Mouse (Mus musculus) liver, embryonic 11.5 days (tissue): Measurements from ENCODE around the gene Map3k20. TPM values are rescaled to one million over a fixed set of nuclear protein-coding genes. Genes with fewer than 3 reads are reported as not detected.

Experiments
- ATAC-seq: fragments of 200-750 bp; cut with Nextera tagmentation; replicated peaks from 2 replicates; pipeline ENCODE4 v1.8.0; 2017; ENCODE audit warnings: moderate number of reproducible peaks, mild to moderate bottlenecking, moderate TSS enrichment, moderate library complexity; ENCODE audit not compliant: low FRiP score
- DNase-seq: peaks from one replicate; pipeline ENCODE4 v3.0.0-alpha.2; 2017; ENCODE audit warnings: low spot score
- H3K27ac ChIP-seq: fragments of 300-500 bp; sonication (generic); 2 replicates; pipeline ENCODE4 v1.5.1; 2014; ENCODE audit warnings: mild to moderate bottlenecking, low read depth, low read length, control low read depth
- H3K27me3 ChIP-seq: fragments of 300-500 bp; sonication (generic); replicated peaks from 2 replicates; pipeline ENCODE4 v1.6.1; 2014; ENCODE audit warnings: low read length, mixed read lengths; ENCODE audit not compliant: control insufficient read depth, insufficient read depth
- H3K36me3 ChIP-seq: fragments of 300-500 bp; sonication (generic); 2 replicates; pipeline ENCODE4 v1.6.1; 2014; ENCODE audit warnings: mild to moderate bottlenecking, low read length, moderate library complexity, mixed read lengths; ENCODE audit not compliant: control insufficient read depth, insufficient read depth
- H3K4me1 ChIP-seq: fragments of 300-500 bp; sonication (generic); replicated peaks from 2 replicates; pipeline ENCODE4 v1.6.1; 2014; ENCODE audit warnings: low read length, mixed read lengths; ENCODE audit not compliant: control insufficient read depth, insufficient read depth
- H3K4me2 ChIP-seq: fragments of 300-500 bp; sonication (generic); 2 replicates; pipeline ENCODE4 v1.6.1; 2014; ENCODE audit warnings: mild to moderate bottlenecking, control low read depth, moderate library complexity
- H3K4me3 ChIP-seq: fragments of 300-500 bp; sonication (generic); 2 replicates; pipeline ENCODE4 v1.5.1; 2014; ENCODE audit warnings: low read depth, low read length, control low read depth
- H3K9ac ChIP-seq: fragments of 300-500 bp; sonication (generic); 2 replicates; pipeline ENCODE4 v1.6.1; 2014; ENCODE audit warnings: low read depth, low read length, control low read depth
- H3K9me3 ChIP-seq: fragments of 300-500 bp; sonication (generic); 2 replicates; pipeline ENCODE4 v1.6.1; 2016; ENCODE audit warnings: low read length, inconsistent platforms, mixed read lengths; ENCODE audit not compliant: control insufficient read depth
- WGBS: fragments of 180-500 bp; shearing (Covaris S2); extraction: QIAGEN DNeasy Blood & Tissue Kit; methylation state at CpG from one replicate; pipeline ENCODE4 v1.1.7; 2014; 5-methylcytosine and 5-hydroxymethylcytosine counted together
- polyA plus RNA-seq: library from polyadenylated mRNA; unstranded; fragments of >200 nt; fragmentation: Nextera tagmentation; extraction: Ambion mirVana; gene quantifications from 2 replicates; pipeline ENCODE4 v1.2.1, GENCODE M21; 2014

The Map3k20 gene
- polyA plus RNA-seq, 1 experiment from 2014 or later = 12.2 TPM

GRCm38 (mm10) chr2:72287142-72287541 lies 1.7 kb downstream of the Map3k20 start:
- no peak for DNase-seq
- peak; percentile 82 for ATAC-seq
- 25% methylated on average over 4 of the region's 4 CpGs for WGBS

GRCm38 (mm10) chr2:72288932-72289534 lies 3.6 kb downstream of the Map3k20 start:
- DNase-seq = no peak
- Histone ChIP-seq H3K27ac (no peak overlapping the region), H3K4me3 (no peak overlapping the region), H3K36me3 (no peaks in the 10 kb centered on the region), H3K9ac (no peak overlapping the region), H3K9me3 (no peaks in the 10 kb centered on the region), H3K27me3 (no peaks in the 10 kb centered on the region), H3K4me2 (no peak overlapping the region), H3K4me1 (peaks cover 8% of the 10 kb centered on the region)
- WGBS = 89% methylated on average over 9 of the region's 11 CpGs
- ATAC-seq = no peak

More at GRCm38 (mm10) chr2:72287142-72287541, 1.7 kb downstream of the Map3k20 start:
- H3K4me1 ChIP-seq = peaks cover 8% of the 10 kb centered on the region
- H3K27ac ChIP-seq = peak overlapping the region; percentile 71
- no peaks in the 10 kb centered on the region for H3K9me3 ChIP-seq
- H3K36me3 ChIP-seq = no peaks in the 10 kb centered on the region
- peak overlapping the region; percentile 20 for H3K4me3 ChIP-seq
- no peak overlapping the region; the same call in 1 of the 2 replicates for H3K9ac ChIP-seq
- H3K27me3 ChIP-seq = no peaks in the 10 kb centered on the region
- H3K4me2 ChIP-seq = peak overlapping the region; percentile 51

GRCm38 (mm10) chr2:72291103-72291502 lies 5.7 kb downstream of the Map3k20 start:
- no peaks in the 10 kb centered on the region for H3K36me3 ChIP-seq
- H3K4me1 ChIP-seq = peaks cover 8% of the 10 kb centered on the region
- 83% methylated on average over 1 of the region's 1 CpGs for WGBS
- H3K9me3 ChIP-seq = no peaks in the 10 kb centered on the region
- ATAC-seq (no peak), DNase-seq (no peak)
- no peak overlapping the region for H3K27ac ChIP-seq
- H3K9ac ChIP-seq = no peak overlapping the region
- H3K27me3 ChIP-seq = no peaks in the 10 kb centered on the region
- H3K4me2 ChIP-seq = no peak overlapping the region
- no peak overlapping the region for H3K4me3 ChIP-seq

GRCm38 (mm10) chr2:72292573-72292972 lies 7.1 kb downstream of the Map3k20 start:
- no peaks in the 10 kb centered on the region for H3K9me3 ChIP-seq
- DNase-seq = no peak
- H3K36me3 ChIP-seq = no peaks in the 10 kb centered on the region
- WGBS = 83% methylated on average over 8 of the region's 8 CpGs
- H3K4me3 ChIP-seq = no peak overlapping the region
- no peak overlapping the region for H3K9ac ChIP-seq
- H3K27ac ChIP-seq = no peak overlapping the region
- H3K27me3 ChIP-seq = no peaks in the 10 kb centered on the region
- no peak for ATAC-seq
- H3K4me2 ChIP-seq = no peak overlapping the region
- peaks cover 2% of the 10 kb centered on the region for H3K4me1 ChIP-seq

- Histone ChIP-seq H3K4me1 (no peaks in the 10 kb centered on the region), H3K36me3 (no peaks in the 10 kb centered on the region; the same call in 1 of the 2 replicates), H3K9ac (no peak overlapping the region), H3K4me3 (no peak overlapping the region), H3K27me3 (no peaks in the 10 kb centered on the region), H3K9me3 (no peaks in the 10 kb centered on the region), H3K4me2 (no peak overlapping the region), H3K27ac (no peak overlapping the region)
- 78% methylated on average over 6 of the region's 6 CpGs for WGBS
- DNase-seq = no peak
- ATAC-seq = no peak
Measured at GRCm38 (mm10) chr2:72294994-72295393, 9.6 kb downstream of the Map3k20 start.

- no peak overlapping the region for H3K4me3 ChIP-seq
- WGBS = 84% methylated on average over 10 of the region's 10 CpGs
- no peaks in the 10 kb centered on the region for H3K27me3 ChIP-seq
- no peak overlapping the region for H3K4me2 ChIP-seq
- DNase-seq = no peak
- no peak for ATAC-seq
- no peaks in the 10 kb centered on the region; the same call in 1 of the 2 replicates for H3K36me3 ChIP-seq
- H3K27ac ChIP-seq = no peak overlapping the region
- H3K9me3 ChIP-seq = no peaks in the 10 kb centered on the region
- H3K4me1 ChIP-seq = no peaks in the 10 kb centered on the region
- no peak overlapping the region for H3K9ac ChIP-seq
Measured at GRCm38 (mm10) chr2:72296984-72297715, 11.7 kb downstream of the Map3k20 start.

- ATAC-seq = no peak
- no peak for DNase-seq
- H3K27ac ChIP-seq = no peak overlapping the region
- no peaks in the 10 kb centered on the region for H3K27me3 ChIP-seq
- no peak overlapping the region for H3K9ac ChIP-seq
- no peak overlapping the region for H3K4me2 ChIP-seq
- H3K9me3 ChIP-seq = no peaks in the 10 kb centered on the region
- H3K4me3 ChIP-seq = no peak overlapping the region
- H3K36me3 ChIP-seq = no peaks in the 10 kb centered on the region; the same call in 1 of the 2 replicates
- WGBS = 72% methylated on average over 10 of the region's 10 CpGs
- no peaks in the 10 kb centered on the region for H3K4me1 ChIP-seq
Measured at GRCm38 (mm10) chr2:72297716-72298082, 12.3 kb downstream of the Map3k20 start.

- H3K4me1 ChIP-seq = no peaks in the 10 kb centered on the region
- ATAC-seq = no peak
- no peak for DNase-seq
- H3K36me3 ChIP-seq = no peaks in the 10 kb centered on the region; the same call in 1 of the 2 replicates
- no peak overlapping the region for H3K9ac ChIP-seq
- no peak overlapping the region for H3K27ac ChIP-seq
- H3K27me3 ChIP-seq = no peaks in the 10 kb centered on the region
- H3K4me3 ChIP-seq = no peak overlapping the region
- H3K4me2 ChIP-seq = no peak overlapping the region
- H3K9me3 ChIP-seq = no peaks in the 10 kb centered on the region
- WGBS = 59% methylated on average over 4 of the region's 4 CpGs
Measured at GRCm38 (mm10) chr2:72298406-72298805, 13.0 kb downstream of the Map3k20 start.
